Mouse (Mus musculus) stomach, postnatal 0 days (tissue): ENCODE measurements around the gene Rptor.

Source experiments
- CTCF ChIP-seq: IDR thresholded peaks from 2 replicates; pipeline ENCODE4 v1.5.1; 2016; ENCODE audit warnings: antibody characterized with exemption, low read depth, mild to moderate bottlenecking, moderate library complexity
- EP300 ChIP-seq: optimal IDR thresholded peaks from 2 replicates; pipeline ENCODE3; 2016; ENCODE audit warnings: antibody characterized with exemption

DNA sequence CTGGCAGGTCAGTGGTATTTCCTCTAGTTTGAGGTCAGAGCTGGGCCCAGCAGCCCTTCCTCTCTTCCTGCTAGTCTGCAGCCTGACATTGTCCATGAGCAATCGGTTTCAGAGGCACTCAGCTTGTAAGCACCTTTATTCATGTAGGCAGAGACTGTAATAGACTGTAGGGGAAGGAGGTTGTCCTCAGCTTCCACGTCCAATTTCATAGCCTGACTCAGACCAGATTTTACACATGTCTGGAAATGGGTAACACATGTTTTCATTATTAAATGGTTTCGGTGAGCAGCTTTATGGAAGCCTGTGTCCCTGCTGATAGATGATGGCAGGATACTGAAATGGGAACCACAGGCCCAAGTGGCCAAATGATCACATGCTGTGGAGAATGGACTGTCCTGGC, 3.8 kb upstream of the Rptor start:
- TF ChIP-seq CTCF (no peak), EP300 (no peak)
